Mouse (Mus musculus): ENCODE results near the gene Xylt1. TPM values are rescaled to one million over a fixed set of nuclear protein-coding genes. Genes with fewer than 3 reads are reported as not detected.

Gene Xylt1
- polyA plus RNA-seq, 1 experiment from 2014 or later, result 2.5 TPM

GRCm38 (mm10) chr7:117503714-117504113 lies 122.9 kb downstream of the Xylt1 start:
- Histone ChIP-seq H3K4me1 (ENCODE audit: control insufficient read depth, insufficient read depth, low read length) (no peaks in the 10 kb centered on the region), H3K4me3 (ENCODE audit: low read depth, low read length) (no peak overlapping the region), H3K27me3 (ENCODE audit: control insufficient read depth, insufficient read depth, low read depth, low read length) (no peaks in the 10 kb centered on the region), H3K9ac (ENCODE audit: low read depth, low read length) (no peak overlapping the region), H3K27ac (ENCODE audit: low read length) (no peak overlapping the region), H3K4me2 (ENCODE audit: low read length) (no peak overlapping the region), H3K9me3 (replicated peaks; ENCODE audit: control insufficient read depth, low read length, poor library complexity, severe bottlenecking) (no peaks in the 10 kb centered on the region), H3K36me3 (ENCODE audit: control insufficient read depth, insufficient read depth, low read length) (no peaks in the 10 kb centered on the region)
- 88% methylated on average over 9 of the region's 9 CpGs for WGBS
- ATAC-seq, result no peak

DNA sequence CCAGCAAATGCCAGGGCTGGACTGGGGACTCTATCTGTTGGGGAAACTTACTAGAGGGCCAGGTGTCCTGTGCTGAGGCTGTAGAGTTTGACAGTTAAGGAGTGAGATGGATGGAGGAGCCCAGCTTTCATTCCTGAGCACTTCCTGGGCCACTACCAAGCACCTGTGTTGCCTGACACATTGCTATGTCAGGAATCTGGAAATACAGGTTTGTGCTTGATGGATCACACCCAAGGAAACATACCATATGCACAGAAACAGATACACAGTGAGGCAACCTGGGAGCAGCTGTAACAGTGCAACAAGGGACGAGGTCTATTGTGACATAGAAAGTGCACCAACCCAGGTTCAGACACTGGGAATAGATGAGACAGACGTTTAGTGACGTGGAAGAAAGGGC lies 125.0 kb downstream of the Xylt1 start:
- ATAC-seq, result no peak
- Histone ChIP-seq H3K27ac (ENCODE audit: low read length) (no peak overlapping the region), H3K27me3 (ENCODE audit: control insufficient read depth, insufficient read depth, low read depth, low read length) (no peaks in the 10 kb centered on the region), H3K36me3 (ENCODE audit: control insufficient read depth, insufficient read depth, low read length) (no peaks in the 10 kb centered on the region), H3K4me3 (ENCODE audit: low read depth, low read length) (no peak overlapping the region), H3K4me2 (ENCODE audit: low read length) (no peak overlapping the region), H3K4me1 (ENCODE audit: control insufficient read depth, insufficient read depth, low read length) (no peaks in the 10 kb centered on the region), H3K9me3 (replicated peaks; ENCODE audit: control insufficient read depth, low read length, poor library complexity, severe bottlenecking) (no peaks in the 10 kb centered on the region), H3K9ac (ENCODE audit: low read depth, low read length) (no peak overlapping the region)
- WGBS, result 83% methylated on average over 3 of the region's 3 CpGs

- no peaks in the 10 kb centered on the region for H3K4me1 ChIP-seq (ENCODE audit: control insufficient read depth, insufficient read depth, low read length)
- no peak for ATAC-seq
- no peak overlapping the region for H3K4me2 ChIP-seq (ENCODE audit: low read length)
- no peak overlapping the region for H3K27ac ChIP-seq (ENCODE audit: low read length)
- no peaks in the 10 kb centered on the region for H3K27me3 ChIP-seq (ENCODE audit: control insufficient read depth, insufficient read depth, low read depth, low read length)
- H3K9ac ChIP-seq (ENCODE audit: low read depth, low read length), result no peak overlapping the region
- H3K4me3 ChIP-seq (ENCODE audit: low read depth, low read length), result no peak overlapping the region
- no peaks in the 10 kb centered on the region for H3K9me3 ChIP-seq (replicated peaks; ENCODE audit: control insufficient read depth, low read length, poor library complexity, severe bottlenecking)
- 92% methylated on average over 10 of the region's 10 CpGs for WGBS
- H3K36me3 ChIP-seq (ENCODE audit: control insufficient read depth, insufficient read depth, low read length), result no peaks in the 10 kb centered on the region
Measured at GRCm38 (mm10) chr7:117507351-117507750, 126.6 kb downstream of the Xylt1 start.

GRCm38 (mm10) chr7:117508090-117508489 lies 127.3 kb downstream of the Xylt1 start:
- Histone ChIP-seq H3K4me1 (ENCODE audit: control insufficient read depth, insufficient read depth, low read length) (no peaks in the 10 kb centered on the region), H3K4me3 (ENCODE audit: low read depth, low read length) (no peak overlapping the region), H3K27ac (ENCODE audit: low read length) (no peak overlapping the region), H3K27me3 (ENCODE audit: control insufficient read depth, insufficient read depth, low read depth, low read length) (no peaks in the 10 kb centered on the region), H3K4me2 (ENCODE audit: low read length) (no peak overlapping the region), H3K9me3 (replicated peaks; ENCODE audit: control insufficient read depth, low read length, poor library complexity, severe bottlenecking) (no peaks in the 10 kb centered on the region), H3K9ac (ENCODE audit: low read depth, low read length) (no peak overlapping the region), H3K36me3 (ENCODE audit: control insufficient read depth, insufficient read depth, low read length) (no peaks in the 10 kb centered on the region)
- no peak for ATAC-seq
- 77% methylated on average over 8 of the region's 8 CpGs for WGBS

- H3K36me3 ChIP-seq (ENCODE audit: control insufficient read depth, insufficient read depth, low read length), result no peaks in the 10 kb centered on the region
- 79% methylated on average over 2 of the region's 2 CpGs for WGBS
- peak; percentile 23; the same call in 1 of the 2 replicates for ATAC-seq
- no peak overlapping the region for H3K4me3 ChIP-seq (ENCODE audit: low read depth, low read length)
- no peaks in the 10 kb centered on the region for H3K4me1 ChIP-seq (ENCODE audit: control insufficient read depth, insufficient read depth, low read length)
- no peak overlapping the region for H3K4me2 ChIP-seq (ENCODE audit: low read length)
- no peaks in the 10 kb centered on the region for H3K27me3 ChIP-seq (ENCODE audit: control insufficient read depth, insufficient read depth, low read depth, low read length)
- no peak overlapping the region for H3K27ac ChIP-seq (ENCODE audit: low read length)
- H3K9ac ChIP-seq (ENCODE audit: low read depth, low read length), result no peak overlapping the region
- no peaks in the 10 kb centered on the region for H3K9me3 ChIP-seq (replicated peaks; ENCODE audit: control insufficient read depth, low read length, poor library complexity, severe bottlenecking)
Measured at GRCm38 (mm10) chr7:117510113-117510512, 129.3 kb downstream of the Xylt1 start.

DNA sequence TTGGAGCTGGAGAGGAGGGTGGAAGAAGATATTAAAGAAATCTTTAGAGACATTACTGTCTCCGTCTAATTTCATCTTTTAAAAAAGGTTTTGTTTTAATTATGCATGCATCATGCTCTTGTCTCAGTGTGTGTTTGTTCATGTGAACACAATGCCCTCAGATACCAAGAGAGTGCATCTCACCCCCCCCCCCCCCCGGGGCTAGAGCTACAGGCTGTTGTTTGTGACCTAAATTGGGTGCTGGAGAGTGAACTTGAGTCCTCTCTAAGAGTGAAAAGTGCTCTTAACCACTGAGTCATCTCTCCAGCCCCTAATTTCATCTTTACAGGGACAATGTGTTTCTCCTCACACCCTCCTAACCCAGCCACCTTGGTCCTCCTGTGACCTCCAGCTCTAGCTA lies 131.5 kb downstream of the Xylt1 start:
- H3K27me3 ChIP-seq (ENCODE audit: control insufficient read depth, insufficient read depth, low read depth, low read length), result no peaks in the 10 kb centered on the region
- H3K9ac ChIP-seq (ENCODE audit: low read depth, low read length), result no peak overlapping the region
- WGBS, result 73% methylated on average over 2 of the region's 2 CpGs
- no peak for ATAC-seq
- no peaks in the 10 kb centered on the region for H3K4me1 ChIP-seq (ENCODE audit: control insufficient read depth, insufficient read depth, low read length)
- H3K36me3 ChIP-seq (ENCODE audit: control insufficient read depth, insufficient read depth, low read length), result no peaks in the 10 kb centered on the region
- no peak overlapping the region for H3K4me2 ChIP-seq (ENCODE audit: low read length)
- H3K9me3 ChIP-seq (replicated peaks; ENCODE audit: control insufficient read depth, low read length, poor library complexity, severe bottlenecking), result no peaks in the 10 kb centered on the region
- H3K4me3 ChIP-seq (ENCODE audit: low read depth, low read length), result no peak overlapping the region
- no peak overlapping the region for H3K27ac ChIP-seq (ENCODE audit: low read length)

- no peak for ATAC-seq
- Histone ChIP-seq H3K9ac (ENCODE audit: low read depth, low read length) (no peak overlapping the region), H3K27ac (ENCODE audit: low read length) (no peak overlapping the region), H3K4me3 (ENCODE audit: low read depth, low read length) (no peak overlapping the region), H3K27me3 (ENCODE audit: control insufficient read depth, insufficient read depth, low read depth, low read length) (no peaks in the 10 kb centered on the region), H3K4me2 (ENCODE audit: low read length) (no peak overlapping the region), H3K36me3 (ENCODE audit: control insufficient read depth, insufficient read depth, low read length) (no peaks in the 10 kb centered on the region), H3K4me1 (ENCODE audit: control insufficient read depth, insufficient read depth, low read length) (no peaks in the 10 kb centered on the region), H3K9me3 (replicated peaks; ENCODE audit: control insufficient read depth, low read length, poor library complexity, severe bottlenecking) (no peaks in the 10 kb centered on the region)
- 45% methylated on average over 1 of the region's 1 CpGs for WGBS
Measured at GRCm38 (mm10) chr7:117515794-117516193, 135.0 kb downstream of the Xylt1 start.

DNA sequence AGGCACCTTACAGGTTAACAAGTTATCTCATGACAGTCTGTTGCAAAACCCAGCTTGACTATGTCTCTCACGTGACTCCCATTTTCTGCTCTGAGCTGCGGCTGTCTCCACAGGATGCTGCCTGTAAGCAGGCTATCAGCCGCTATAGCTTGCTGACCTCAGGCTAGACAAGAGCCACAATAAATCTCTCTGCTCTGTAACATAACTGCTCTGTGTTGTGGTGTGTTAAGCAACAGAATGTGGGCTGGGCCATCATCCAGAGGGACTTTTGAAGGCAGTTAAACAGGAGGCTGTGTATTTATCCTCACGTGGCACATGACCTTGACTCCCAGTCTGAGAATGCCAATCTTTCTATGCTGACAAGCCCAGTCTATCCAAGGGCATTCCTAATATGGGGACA lies 136.1 kb downstream of the Xylt1 start:
- no peak overlapping the region for H3K4me2 ChIP-seq (ENCODE audit: low read length)
- no peaks in the 10 kb centered on the region for H3K36me3 ChIP-seq (ENCODE audit: control insufficient read depth, insufficient read depth, low read length)
- no peak overlapping the region for H3K9ac ChIP-seq (ENCODE audit: low read depth, low read length)
- no peaks in the 10 kb centered on the region for H3K27me3 ChIP-seq (ENCODE audit: control insufficient read depth, insufficient read depth, low read depth, low read length)
- no peak for ATAC-seq
- no peak overlapping the region for H3K27ac ChIP-seq (ENCODE audit: low read length)
- H3K4me3 ChIP-seq (ENCODE audit: low read depth, low read length), result no peak overlapping the region
- H3K4me1 ChIP-seq (ENCODE audit: control insufficient read depth, insufficient read depth, low read length), result no peaks in the 10 kb centered on the region
- WGBS, result 69% methylated on average over 4 of the region's 4 CpGs
- no peaks in the 10 kb centered on the region for H3K9me3 ChIP-seq (replicated peaks; ENCODE audit: control insufficient read depth, low read length, poor library complexity, severe bottlenecking)

GRCm38 (mm10) chr7:117521369-117521768 lies 140.6 kb downstream of the Xylt1 start:
- H3K27me3 ChIP-seq (ENCODE audit: control insufficient read depth, insufficient read depth, low read depth, low read length), result no peaks in the 10 kb centered on the region
- H3K9ac ChIP-seq (ENCODE audit: low read depth, low read length), result no peak overlapping the region
- no peaks in the 10 kb centered on the region for H3K36me3 ChIP-seq (ENCODE audit: control insufficient read depth, insufficient read depth, low read length)
- no peaks in the 10 kb centered on the region for H3K4me1 ChIP-seq (ENCODE audit: control insufficient read depth, insufficient read depth, low read length)
- ATAC-seq, result no peak
- H3K27ac ChIP-seq (ENCODE audit: low read length), result no peak overlapping the region
- no peak overlapping the region for H3K4me2 ChIP-seq (ENCODE audit: low read length)
- H3K9me3 ChIP-seq (replicated peaks; ENCODE audit: control insufficient read depth, low read length, poor library complexity, severe bottlenecking), result no peaks in the 10 kb centered on the region
- H3K4me3 ChIP-seq (ENCODE audit: low read depth, low read length), result no peak overlapping the region
